Mouse (Mus musculus) frontal cortex, postnatal 14 days (tissue): ENCODE results near the gene Irak1bp1.
A peak's percentile ranks its signal among the peaks of the same experiment; 100 is the strongest.

ENCODE experiments used
- DNase-seq, 2 experiments: peaks; one replicate each; pipeline ENCODE4 v3.0.0; 2022; ENCODE audit warnings: low spot score in 2 of 2

The Irak1bp1 gene

DNA sequence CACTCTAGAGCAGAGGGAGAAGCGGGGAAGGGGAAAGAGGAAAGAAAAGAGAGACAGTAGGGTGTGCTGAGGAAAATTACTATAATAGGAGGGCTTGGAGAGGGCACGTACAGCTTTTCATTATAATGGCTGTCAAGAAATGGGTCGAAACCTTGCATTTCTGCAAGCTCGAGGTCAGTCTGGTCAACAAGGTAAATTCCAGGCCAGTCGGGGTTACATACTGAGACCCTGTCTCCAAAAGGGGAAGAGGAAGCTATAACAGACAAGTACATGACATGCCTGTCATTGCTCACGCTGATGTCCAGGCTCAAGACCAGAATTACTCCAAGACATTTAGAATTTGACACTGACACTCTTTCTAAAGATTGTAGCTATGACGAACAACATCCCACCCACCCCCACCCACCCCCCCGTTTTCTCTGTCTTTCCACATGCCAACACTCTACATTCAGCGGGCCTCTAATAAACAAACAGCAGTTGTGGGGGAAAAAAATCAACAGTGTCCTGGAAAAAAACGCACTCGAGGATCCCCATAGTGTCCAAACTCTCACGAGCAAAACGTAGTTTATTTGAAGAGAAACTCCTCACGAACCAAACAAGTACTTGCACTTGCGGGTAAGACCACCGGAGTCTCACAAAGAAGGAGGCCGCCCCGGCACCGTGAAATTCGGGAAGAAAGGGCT lies at the start of gene Irak1bp1:
Gene Irak1bp1, plus strand, starts transcription at position 534 of the 683 bp plus-strand sequence.
- DNase-seq = no peak

DNA sequence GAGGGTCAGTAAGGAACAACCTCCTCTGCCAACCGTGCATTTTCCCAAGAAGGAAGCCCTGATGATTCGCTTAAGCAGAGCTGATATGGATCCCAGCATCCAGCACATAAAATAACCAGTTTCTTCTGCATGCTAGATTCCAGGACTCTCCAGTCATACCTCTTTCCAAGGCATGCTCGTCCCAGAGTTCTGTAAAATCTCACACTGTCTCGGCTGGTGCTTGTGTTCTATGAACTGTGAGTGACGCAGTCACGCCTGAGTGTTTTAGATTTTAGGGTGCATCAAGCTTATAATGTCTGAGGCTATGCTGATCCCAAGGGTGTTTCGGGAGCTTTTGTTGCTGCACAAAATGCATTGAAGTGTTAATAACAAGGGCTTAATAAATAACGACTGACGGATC lies 41.0 kb upstream of the Irak1bp1 start:
- DNase-seq = no peak

DNA sequence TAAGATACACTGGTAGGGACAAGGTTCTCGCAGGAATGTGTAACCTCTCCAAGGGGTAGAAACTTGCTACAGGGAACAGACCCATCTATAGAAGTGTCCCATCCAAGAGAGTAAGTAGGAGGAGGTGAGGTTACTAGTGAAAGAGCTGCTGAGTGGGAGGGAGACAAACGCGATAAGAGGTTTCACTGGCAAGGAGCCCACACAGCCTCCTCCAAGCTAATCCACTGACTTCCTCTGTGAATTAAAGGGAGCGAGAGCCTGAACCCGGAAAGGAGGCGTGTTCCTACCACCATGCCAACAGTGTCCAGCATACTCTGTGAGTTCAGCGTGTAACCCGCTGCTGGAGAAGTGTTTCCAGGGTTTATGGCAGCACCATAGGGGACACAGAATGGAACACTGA lies 29.0 kb upstream of the Irak1bp1 start:
- no peak for DNase-seq

DNA sequence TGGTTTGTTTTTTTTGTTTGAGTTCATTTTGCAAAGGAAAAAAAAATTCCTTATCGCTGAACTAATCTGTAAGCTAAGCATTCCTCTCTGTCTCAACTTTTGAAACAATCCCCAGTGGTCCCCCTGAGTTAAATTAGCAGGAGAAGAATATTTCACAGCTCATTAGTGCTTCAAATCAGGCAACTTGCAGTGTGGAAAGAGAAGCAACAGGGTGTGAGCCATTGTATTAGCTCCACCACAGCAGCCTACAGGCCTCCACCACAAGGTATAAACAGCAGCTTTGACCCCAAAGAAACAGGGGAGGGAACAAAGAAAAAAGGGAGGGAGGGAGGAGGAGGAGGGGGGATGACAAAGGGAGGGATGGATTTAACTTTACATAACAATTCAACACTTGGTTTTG lies 22.2 kb upstream of the Irak1bp1 start:
- DNase-seq = no peak

DNA sequence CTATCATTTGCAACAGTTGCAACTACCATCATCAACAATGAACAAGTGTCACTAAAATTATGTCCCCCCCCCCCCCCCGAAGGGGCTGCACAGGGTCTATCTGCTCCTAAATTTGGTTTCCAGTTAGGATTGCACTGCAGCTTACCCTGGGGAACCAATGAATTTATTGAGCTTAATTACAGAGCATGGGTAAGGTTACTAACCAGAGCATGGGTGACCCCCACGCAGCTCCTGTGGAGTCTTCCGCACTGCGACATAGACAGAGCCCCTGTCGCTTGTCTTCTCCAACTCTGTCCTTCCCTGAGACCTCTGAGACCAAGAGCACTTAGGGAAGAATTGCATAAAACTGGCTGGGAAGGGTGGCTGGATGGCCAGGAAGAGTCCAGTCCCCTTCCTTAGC lies 21.7 kb upstream of the Irak1bp1 start:
- DNase-seq = no peak

DNA sequence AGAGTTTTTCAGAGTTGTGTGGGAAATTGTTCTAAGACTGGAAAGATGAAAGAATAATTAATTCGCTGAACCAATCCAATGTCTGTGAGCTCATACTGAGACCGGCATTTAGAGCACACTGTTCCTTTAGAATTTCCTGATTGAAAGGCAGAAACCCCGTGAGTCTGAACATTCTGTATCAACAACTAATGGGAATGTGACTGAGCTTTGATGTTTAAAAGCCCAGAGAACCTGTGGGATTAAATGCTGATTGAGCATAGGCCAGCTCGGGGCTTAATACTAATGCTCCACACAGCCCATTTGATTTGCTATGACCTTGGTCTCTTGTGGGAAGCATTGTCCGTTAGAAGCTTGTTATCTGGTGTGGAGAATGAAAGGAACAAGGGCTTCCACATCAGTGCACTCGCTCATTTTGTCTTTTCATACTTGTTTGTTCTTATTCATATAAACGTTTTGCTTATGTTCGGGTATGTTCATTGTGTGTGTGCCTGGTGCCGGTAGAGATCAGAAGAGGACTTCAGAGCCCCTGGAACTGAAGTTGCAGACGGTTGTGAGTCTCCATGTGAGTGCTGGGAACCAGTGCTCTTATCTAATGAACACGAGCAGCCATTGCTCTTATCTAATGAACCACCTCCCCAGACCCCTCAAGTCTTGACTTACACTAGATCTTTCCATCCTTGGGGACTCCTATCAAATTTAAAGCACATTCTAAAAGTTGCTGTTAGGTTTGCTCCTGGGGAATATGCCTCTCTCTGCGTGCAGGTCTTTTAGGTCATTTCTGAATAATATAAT lies 17.0 kb upstream of the Irak1bp1 start:
- no peak for DNase-seq

DNA sequence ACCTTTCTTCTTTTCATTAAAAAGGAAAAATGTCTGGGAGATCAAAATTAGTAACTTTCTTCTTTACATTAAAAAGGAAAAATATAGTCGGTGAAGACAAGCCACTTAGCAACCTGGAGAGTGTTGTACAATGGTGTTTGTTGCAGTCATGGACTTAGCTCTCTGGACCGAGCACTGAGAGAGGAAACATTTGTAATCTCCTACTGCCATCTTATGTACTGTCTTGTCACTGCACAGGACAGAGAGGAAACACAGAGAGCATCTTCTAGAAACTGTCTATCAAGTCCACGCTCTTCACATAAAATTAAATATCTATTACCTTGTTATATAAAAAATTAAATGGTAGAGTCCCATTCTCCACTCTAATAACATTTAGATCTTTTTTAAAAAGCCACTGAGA lies 14.8 kb upstream of the Irak1bp1 start:
- DNase-seq = no peak

DNA sequence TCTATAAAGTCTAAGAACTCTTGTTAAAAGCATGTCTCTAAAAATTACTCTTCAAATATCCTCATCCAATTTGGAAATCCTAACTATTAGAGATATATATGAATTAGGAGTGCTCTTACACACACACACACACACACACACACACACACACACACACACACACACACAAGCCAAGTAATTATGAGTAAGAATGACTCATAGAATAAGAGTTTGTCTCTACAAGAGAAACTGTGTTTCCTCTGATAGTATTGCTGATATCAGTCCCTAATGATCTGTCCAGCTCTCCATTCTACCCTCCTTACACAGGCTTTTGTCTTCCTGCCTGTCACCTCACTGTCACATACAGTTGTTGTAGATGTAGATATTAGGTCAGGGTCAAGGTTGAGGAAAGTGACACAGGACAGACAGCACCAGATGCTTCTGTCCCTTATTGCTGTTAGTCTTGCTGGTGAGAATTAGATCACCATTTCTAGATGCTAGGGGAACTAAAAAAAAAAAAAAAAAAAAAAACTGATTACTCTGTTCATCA lies 14.0 kb upstream of the Irak1bp1 start:
- DNase-seq = no peak

DNA sequence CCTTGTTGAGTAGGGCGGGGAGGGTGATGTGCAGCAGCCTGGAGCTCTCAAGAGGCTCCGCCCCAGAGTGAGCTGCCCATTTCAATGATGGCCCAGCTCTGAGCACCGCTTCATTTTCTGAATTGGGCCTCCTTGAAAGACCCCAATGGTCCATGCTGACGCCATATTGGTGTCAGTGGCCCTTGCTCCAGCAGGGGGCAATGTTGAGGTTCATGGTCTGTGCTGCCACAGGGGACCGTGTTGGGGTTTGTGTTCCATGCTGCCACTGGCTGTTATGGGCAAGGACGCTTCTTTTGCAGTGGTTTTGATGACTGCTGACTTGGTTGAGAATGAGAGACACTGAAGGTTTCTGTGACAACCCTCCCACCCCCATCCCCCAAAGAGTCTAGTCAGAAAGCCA lies 2.9 kb upstream of the Irak1bp1 start:
- no peak for DNase-seq

DNA sequence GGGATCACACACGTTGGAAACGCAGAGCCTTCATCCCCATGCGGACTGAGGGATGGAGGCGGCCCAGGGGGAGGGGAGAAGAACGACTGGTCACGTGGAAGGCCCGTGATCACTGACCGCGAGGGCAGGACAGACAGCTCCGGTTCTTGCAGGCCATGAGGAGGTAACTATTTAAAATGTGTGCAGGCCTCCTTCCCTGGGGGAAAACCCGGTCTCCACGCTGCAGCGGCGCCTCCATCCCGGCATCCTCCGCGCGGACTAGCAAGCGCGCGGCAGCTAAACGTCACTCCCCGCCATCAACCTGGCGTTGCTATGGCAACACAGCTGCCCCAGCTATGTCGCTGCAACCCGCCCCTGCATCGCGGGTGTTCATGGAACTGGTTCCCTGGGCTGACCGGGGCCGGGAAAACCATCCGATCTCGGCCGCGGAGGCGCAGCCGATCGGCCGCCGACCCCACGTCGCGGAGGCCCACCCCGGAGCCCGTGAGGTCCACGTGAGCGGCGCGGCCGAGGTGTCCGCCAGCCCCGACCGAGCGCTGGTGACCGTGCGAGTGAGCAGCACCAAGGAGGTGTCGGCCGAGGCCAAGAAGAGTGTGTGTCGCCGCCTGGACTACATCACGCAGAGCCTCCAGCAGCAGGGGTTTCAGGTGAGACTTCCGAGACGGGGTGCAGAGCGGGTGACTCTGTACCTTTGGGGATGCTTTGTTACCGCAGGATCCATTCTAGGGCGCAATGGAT lies 522 bp downstream of the Irak1bp1 start:
- peak; percentile 84 to 86 for DNase-seq

DNA sequence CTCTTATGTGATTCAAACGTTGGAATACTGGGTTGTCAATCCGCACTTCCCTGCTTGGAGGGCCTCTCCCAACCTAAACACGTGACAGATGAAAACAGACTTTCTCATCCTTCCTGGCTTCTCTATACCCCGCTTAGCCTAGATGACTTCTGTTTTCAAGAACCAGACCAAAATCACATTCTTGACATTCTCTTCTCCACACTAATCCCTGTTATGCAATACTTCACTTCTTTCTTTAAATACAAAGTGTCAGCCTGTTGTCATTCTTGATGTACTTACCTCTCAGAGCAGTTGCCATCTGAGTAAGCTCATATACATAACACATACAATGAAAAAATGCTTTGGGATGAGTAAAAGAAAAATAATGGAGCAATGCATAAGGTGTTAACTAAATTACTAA lies 2.6 kb downstream of the Irak1bp1 start:
- DNase-seq = no peak

DNA sequence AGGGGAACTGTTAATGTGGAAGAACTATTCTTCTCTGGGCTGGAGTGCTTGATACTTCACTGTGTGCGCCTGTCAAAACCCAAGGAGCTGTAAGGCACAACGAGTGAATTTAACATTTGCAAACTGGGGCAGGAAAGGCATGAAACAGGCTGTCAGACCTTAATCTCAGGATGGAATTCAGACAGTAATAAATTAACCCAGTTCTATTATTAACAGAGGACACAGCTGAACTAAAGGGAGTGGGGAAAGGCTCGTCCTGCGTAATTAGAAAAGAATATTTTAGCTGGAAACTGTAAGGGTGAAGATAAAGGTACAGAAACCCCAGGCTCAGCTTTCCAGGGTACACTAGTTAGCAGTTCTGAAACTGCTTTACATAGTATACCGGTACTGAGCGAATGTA lies 6.6 kb downstream of the Irak1bp1 start:
- no peak for DNase-seq

DNA sequence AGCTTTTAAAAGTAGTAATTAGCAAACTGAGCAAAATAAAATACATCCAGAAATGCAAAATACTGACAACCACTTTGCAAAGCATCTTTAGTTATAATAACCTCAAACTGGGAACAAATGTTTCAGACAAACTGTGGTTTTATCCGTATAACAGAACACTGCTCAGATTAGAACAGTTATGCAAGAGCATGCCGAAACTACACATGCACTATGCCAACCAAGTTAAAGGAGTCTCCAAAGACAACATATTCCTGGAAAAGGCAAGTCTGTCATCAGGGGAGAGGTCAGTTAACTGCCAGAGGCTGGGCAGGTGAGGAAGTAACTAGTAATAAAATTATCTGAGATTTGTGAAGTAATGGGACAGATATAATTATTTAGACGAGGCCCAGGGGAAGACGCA lies 13.3 kb downstream of the Irak1bp1 start:
- DNase-seq = no peak

DNA sequence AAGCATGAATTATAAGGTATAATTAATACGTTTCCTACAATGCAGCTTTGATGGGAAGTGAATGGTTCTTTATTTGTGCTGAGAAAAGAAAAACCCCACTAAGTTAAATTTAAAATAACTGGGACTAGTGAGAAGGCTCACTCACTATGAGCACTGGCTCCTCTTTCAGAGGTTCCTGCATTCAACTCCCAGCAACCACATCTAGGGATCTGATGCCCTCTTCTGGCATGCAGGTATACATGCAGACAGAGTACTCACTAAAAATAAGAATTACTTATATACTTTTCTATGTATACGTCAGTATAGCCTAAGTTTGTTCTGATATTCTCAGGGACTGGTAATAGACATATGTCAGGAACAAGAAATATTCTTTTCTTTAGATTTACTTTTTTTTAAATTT lies 24.7 kb downstream of the Irak1bp1 start:
- DNase-seq = no peak

DNA sequence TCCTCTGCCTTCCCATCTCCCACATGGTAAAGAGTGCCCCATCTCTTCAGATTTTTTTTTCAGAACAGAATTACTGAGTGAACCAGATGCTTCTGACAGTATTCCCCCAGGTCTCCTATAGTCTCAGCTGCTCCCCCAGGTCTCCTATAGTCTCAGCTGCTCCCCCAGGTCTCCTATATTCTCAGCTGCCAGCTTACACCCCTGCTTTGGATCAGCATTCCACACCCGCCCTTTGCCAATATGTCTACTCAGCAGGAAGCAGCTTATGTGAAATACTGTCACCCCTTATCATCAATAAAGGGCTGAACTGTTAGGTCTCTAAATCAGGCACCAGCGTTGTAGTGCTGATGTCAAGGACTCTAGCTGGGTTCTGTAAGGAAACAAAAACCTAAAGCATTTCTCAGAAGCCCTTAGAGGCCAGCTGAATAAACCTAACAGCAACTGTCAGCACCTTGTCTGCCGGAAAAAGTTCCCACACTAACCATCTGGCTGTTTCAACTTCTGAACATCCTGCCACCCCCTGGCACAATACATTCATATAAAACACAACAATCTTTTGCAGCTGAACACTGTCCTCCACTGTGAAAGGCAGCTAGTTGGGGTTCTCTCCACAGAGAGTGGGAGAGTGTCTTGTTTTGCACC lies 25.8 kb downstream of the Irak1bp1 start:
- DNase-seq = no peak

DNA sequence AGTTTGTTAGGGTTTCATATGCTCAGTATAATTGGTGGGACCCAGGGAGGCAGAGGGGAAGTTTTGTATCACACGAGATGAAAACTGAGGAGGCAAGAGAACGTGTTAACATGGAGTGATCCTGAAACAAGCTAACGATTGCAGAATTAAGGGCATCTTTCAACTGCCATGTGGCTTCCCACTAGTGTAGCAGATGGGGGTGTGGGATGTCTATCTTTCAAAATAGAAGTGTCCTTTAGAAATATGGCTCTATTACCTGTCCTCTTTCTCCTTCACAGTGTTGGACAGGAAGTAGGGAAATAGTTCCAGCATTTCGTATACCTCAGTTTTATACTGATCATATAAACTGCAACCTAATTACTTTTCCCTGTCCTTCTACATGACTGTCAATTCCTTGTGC lies 26.9 kb downstream of the Irak1bp1 start:
- DNase-seq = no peak

DNA sequence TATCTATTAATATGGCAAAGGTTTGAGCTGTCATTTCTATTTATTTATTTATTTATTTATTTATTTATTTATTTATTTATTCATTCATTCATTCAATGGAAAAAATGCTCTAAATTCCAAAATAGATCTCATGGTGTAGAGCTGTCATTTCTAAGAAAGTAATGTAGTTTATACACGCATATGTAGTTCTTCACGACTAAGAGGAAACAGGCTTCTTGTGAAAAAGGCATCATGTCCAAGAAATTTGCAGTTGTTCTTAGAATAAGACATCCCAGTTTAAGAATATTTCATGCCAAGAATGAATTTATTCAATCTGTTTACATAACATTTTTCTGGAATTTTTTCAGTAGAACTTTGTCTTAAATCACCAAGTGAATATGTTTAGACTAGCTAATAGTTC lies 31.5 kb downstream of the Irak1bp1 start:
- DNase-seq = no peak

DNA sequence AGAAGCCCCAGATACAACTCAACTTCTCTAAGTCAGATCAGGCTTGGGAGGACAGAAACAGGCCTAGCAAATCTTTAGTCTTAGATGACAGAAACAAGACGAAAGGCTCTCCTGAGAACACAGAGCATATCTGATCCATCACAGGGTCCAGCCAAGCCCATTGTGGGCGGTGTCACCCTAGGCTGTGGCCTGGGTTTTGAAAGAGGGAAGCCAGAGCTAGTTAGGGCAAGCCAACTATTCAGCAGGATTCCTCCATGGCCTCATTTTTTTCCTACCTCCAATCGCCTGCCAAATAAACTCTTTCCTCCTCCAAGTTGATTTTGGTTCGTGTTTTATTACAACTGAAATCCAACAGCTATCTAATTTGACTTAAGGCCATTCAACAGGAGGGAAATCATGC lies 32.0 kb downstream of the Irak1bp1 start:
- no peak for DNase-seq

DNA sequence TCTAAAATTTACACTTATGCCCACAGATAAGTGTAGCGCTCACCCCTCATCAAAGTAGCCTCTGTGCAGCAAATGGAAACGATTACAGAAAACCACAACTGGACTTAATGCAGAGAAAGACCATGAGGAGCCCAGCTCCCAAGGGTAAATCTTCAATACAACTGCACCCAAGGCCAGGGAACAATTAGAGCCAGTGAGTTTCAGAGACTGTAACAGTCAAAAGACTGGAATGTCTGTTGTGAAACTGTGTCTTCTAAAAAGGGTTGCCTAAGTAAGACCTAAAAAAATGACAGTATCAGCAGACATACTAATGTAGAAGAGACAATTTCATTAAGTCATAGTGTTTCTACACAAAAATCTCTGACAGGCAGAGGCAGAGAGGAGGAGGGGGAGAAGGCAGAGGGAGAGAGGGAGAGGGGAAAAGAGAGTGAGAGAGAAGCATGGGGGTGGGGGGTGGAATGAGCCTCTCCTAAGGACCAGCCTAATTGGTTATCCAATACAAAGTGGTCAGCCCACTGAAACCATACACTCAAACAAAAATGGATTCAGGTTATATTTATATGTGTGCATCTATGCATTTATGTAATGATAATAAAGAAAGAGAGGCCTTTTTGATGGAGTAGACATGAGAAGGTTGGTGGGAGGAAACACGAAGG lies 32.6 kb downstream of the Irak1bp1 start:
- no peak for DNase-seq

DNA sequence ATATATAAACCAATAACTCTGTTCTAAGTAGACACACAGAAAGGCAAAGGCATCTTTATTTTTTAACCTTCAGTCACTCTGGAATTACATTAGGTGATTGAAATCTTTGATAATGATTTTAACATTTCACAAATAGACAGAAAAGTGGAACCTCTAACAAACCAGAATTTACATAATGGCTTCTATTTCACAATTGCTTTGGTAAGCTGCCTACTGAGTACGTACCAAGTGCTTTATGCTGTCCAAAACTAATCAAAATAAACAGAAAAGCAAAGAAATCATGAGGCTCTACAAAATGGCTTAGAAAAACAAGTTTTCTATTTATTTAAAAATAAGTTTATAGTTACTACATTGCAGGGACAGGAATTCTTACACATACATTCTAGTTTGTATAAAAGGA lies 36.8 kb downstream of the Irak1bp1 start:
- DNase-seq = no peak

DNA sequence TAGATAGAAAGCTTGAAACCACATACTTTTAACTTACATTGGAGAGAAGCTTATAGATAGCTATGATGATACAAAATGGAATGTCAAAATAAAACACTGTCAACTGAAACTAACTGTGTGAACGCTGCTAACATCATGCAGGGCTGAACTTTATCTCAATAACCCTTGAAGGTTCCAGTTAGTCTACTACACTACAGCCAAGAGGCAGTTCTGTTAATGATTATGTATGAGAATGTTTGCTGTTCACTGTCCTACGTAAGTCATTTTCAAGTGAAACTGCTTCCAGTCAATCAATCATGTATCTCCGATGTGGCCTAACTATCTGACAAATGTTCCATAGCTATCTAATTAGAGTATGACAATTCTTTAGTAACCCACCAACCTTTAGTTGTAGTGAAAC lies 38.4 kb downstream of the Irak1bp1 start:
- no peak for DNase-seq

DNA sequence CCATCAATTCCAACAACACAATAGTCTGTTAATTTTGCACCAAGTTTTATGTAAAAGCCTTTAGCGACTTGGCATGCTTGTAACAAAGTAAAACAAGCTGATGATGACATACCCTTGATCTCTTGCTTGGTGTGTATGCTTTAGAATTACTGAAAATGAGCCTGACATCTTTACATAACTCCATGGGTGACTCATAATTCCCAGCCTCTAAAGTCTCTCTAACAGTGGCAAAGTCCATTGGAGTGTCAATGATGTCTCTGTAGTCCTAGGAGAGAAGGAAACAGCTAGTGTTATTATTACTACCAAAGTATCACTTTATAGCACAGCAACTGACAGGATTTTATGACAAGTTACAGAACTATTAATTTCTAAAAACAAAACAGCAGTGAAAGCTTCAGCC lies 47.7 kb downstream of the Irak1bp1 start:
- DNase-seq = no peak
